Mouse (Mus musculus): Measurements from ENCODE around the gene Fis1.

- TF ChIP-seq CTCF (IDR thresholded peaks at IDR 0.05; ENCODE audit: low read depth) (no peak), EP300 (IDR thresholded peaks at IDR 0.05; ENCODE audit: low read depth) (no peak)
Observed at GRCm38 (mm10) chr5:136932956-136933355, 20.1 kb upstream of the Fis1 start.

Data from liver, postnatal 0 days (tissue).